Mouse (Mus musculus) heart, embryonic 15.5 days (tissue): Measurements from ENCODE around the gene Pla2r1. TPM values are rescaled to one million over a fixed set of nuclear protein-coding genes. Genes with fewer than 3 reads are reported as not detected.

Experiments
- ATAC-seq: fragments of 200-750 bp; cut with Nextera tagmentation; replicated peaks from 2 replicates; pipeline ENCODE4 v1.8.0; 2017; ENCODE audit warnings: low read depth, moderate TSS enrichment; ENCODE audit not compliant: insufficient number of reproducible peaks, insufficient read depth, low FRiP score
- H3K27ac ChIP-seq: fragments of 300-500 bp; sonication (generic); 2 replicates; pipeline ENCODE4 v1.5.1; 2015; ENCODE audit warnings: mild to moderate bottlenecking, inconsistent platforms
- H3K27me3 ChIP-seq: fragments of 300-500 bp; sonication (generic); 2 replicates; pipeline ENCODE4 v1.6.1; 2015; ENCODE audit warnings: inconsistent platforms
- H3K36me3 ChIP-seq: fragments of 300-500 bp; sonication (generic); 2 replicates; pipeline ENCODE4 v1.6.1; 2015; ENCODE audit warnings: mild to moderate bottlenecking, inconsistent platforms
- H3K4me1 ChIP-seq: fragments of 300-500 bp; sonication (generic); replicated peaks from 2 replicates; pipeline ENCODE4 v1.6.1; 2015; ENCODE audit warnings: inconsistent platforms
- H3K4me2 ChIP-seq: fragments of 300-500 bp; sonication (generic); 2 replicates; pipeline ENCODE4 v1.6.1; 2015; ENCODE audit warnings: inconsistent platforms, mild to moderate bottlenecking, moderate library complexity
- H3K4me3 ChIP-seq: fragments of 300-500 bp; sonication (generic); 2 replicates; pipeline ENCODE4 v1.5.1; 2015; ENCODE audit warnings: mild to moderate bottlenecking, inconsistent platforms
- H3K9ac ChIP-seq: fragments of 300-500 bp; sonication (generic); 2 replicates; pipeline ENCODE4 v1.6.1; 2015; ENCODE audit warnings: mild to moderate bottlenecking, inconsistent platforms
- H3K9me3 ChIP-seq: fragments of 300-500 bp; sonication (generic); replicated peaks from 2 replicates; pipeline ENCODE4 v1.6.1; 2016; ENCODE audit warnings: inconsistent platforms
- WGBS: fragments of 180-500 bp; shearing (Covaris S2); methylation state at CpG from one replicate; pipeline ENCODE4 v1.1.7; 2015; ENCODE audit warnings: mixed read lengths; 5-methylcytosine and 5-hydroxymethylcytosine counted together
- polyA plus RNA-seq: library from polyadenylated mRNA; unstranded; fragments of >200 nt; fragmentation: Nextera tagmentation; extraction: Ambion mirVana; gene quantifications from 2 replicates; pipeline ENCODE4 v1.2.1, GENCODE M21; 2015

The Pla2r1 gene
- polyA plus RNA-seq, 1 experiment from 2014 or later, result 1.3 TPM

- H3K27me3 ChIP-seq, result no peaks in the 10 kb centered on the region
These were observed 11.4 kb downstream of the Pla2r1 start for GRCm38 (mm10) chr2:60541745-60542144.

GRCm38 (mm10) chr2:60540346-60540745, 12.8 kb downstream of the Pla2r1 start:
- no peak overlapping the region for H3K4me2 ChIP-seq
- H3K4me1 ChIP-seq, result no peaks in the 10 kb centered on the region
- 90% methylated on average over 8 of the region's 8 CpGs for WGBS
- no peak overlapping the region for H3K27ac ChIP-seq
- H3K9ac ChIP-seq, result no peak overlapping the region
- H3K4me3 ChIP-seq, result no peak overlapping the region
- H3K9me3 ChIP-seq, result no peaks in the 10 kb centered on the region
- H3K36me3 ChIP-seq, result no peaks in the 10 kb centered on the region
- no peak for ATAC-seq
- H3K27me3 ChIP-seq, result no peaks in the 10 kb centered on the region

More at GRCm38 (mm10) chr2:60541745-60542144, 11.4 kb downstream of the Pla2r1 start:
- H3K9ac ChIP-seq, result no peak overlapping the region
- H3K4me2 ChIP-seq, result no peak overlapping the region
- no peaks in the 10 kb centered on the region for H3K9me3 ChIP-seq
- no peak for ATAC-seq
- H3K27ac ChIP-seq, result no peak overlapping the region
- H3K36me3 ChIP-seq, result no peaks in the 10 kb centered on the region
- no peaks in the 10 kb centered on the region for H3K4me1 ChIP-seq
- WGBS, result 50% methylated on average over 5 of the region's 5 CpGs
- no peak overlapping the region for H3K4me3 ChIP-seq

- Histone ChIP-seq H3K9ac (no peak overlapping the region), H3K4me1 (no peaks in the 10 kb centered on the region), H3K27me3 (no peaks in the 10 kb centered on the region), H3K27ac (no peak overlapping the region), H3K4me2 (no peak overlapping the region), H3K36me3 (no peaks in the 10 kb centered on the region), H3K9me3 (no peaks in the 10 kb centered on the region), H3K4me3 (no peak overlapping the region)
- 75% methylated on average over 5 of the region's 5 CpGs for WGBS
- ATAC-seq, result no peak
These were observed 14.4 kb downstream of the Pla2r1 start for GRCm38 (mm10) chr2:60538710-60539109.

- H3K4me3 ChIP-seq, result no peak overlapping the region
- no peaks in the 10 kb centered on the region for H3K9me3 ChIP-seq
- ATAC-seq, result no peak
- no peak overlapping the region for H3K4me2 ChIP-seq
- no peak overlapping the region for H3K27ac ChIP-seq
- WGBS, result 80% methylated on average over 4 of the region's 4 CpGs
- H3K4me1 ChIP-seq, result no peaks in the 10 kb centered on the region
- H3K27me3 ChIP-seq, result no peaks in the 10 kb centered on the region
- H3K9ac ChIP-seq, result no peak overlapping the region
- H3K36me3 ChIP-seq, result no peaks in the 10 kb centered on the region
These were observed 14.8 kb downstream of the Pla2r1 start for GRCm38 (mm10) chr2:60538274-60538673.

- Histone ChIP-seq H3K9me3 (no peaks in the 10 kb centered on the region), H3K4me2 (no peak overlapping the region), H3K4me3 (no peak overlapping the region), H3K4me1 (no peaks in the 10 kb centered on the region), H3K27me3 (no peaks in the 10 kb centered on the region), H3K36me3 (no peaks in the 10 kb centered on the region), H3K9ac (no peak overlapping the region), H3K27ac (no peak overlapping the region)
- no peak for ATAC-seq
- 80% methylated on average over 8 of the region's 8 CpGs for WGBS
These were observed 18.4 kb downstream of the Pla2r1 start for GRCm38 (mm10) chr2:60534755-60535154.

GRCm38 (mm10) chr2:60533026-60533425, 20.1 kb downstream of the Pla2r1 start:
- H3K27me3 ChIP-seq, result no peaks in the 10 kb centered on the region
- ATAC-seq, result no peak
- H3K27ac ChIP-seq, result no peak overlapping the region
- no peaks in the 10 kb centered on the region for H3K9me3 ChIP-seq
- no peak overlapping the region for H3K9ac ChIP-seq
- no peaks in the 10 kb centered on the region for H3K36me3 ChIP-seq
- 80% methylated on average over 3 of the region's 3 CpGs for WGBS
- no peak overlapping the region for H3K4me2 ChIP-seq
- no peaks in the 10 kb centered on the region for H3K4me1 ChIP-seq
- no peak overlapping the region for H3K4me3 ChIP-seq

DNA sequence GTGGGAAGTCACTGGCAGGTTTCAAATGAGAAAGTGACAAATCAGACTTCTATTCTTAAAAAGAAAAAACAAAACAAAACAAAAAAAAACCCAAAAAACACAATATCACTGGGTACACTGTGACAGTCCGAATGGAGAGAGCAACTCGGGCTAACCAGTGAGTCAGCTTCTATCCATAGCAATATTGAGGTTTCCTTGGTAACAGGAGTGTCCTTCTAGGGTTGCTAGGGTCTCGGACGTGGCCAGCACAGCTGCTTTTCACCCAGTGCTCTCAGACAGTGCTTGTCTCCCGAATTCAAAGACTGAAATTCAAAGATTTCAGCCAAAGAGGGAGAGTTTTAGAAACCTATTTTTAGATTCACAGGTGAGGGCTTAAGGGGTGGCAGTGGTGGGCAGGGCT, 20.6 kb downstream of the Pla2r1 start:
- 73% methylated on average over 5 of the region's 5 CpGs for WGBS
- H3K4me1 ChIP-seq, result no peaks in the 10 kb centered on the region
- H3K4me2 ChIP-seq, result no peak overlapping the region
- no peak overlapping the region for H3K4me3 ChIP-seq
- no peak overlapping the region for H3K9ac ChIP-seq
- H3K27ac ChIP-seq, result no peak overlapping the region
- no peak for ATAC-seq
- no peaks in the 10 kb centered on the region for H3K9me3 ChIP-seq
- H3K27me3 ChIP-seq, result no peaks in the 10 kb centered on the region
- H3K36me3 ChIP-seq, result no peaks in the 10 kb centered on the region

- Histone ChIP-seq H3K27ac (no peak overlapping the region), H3K4me3 (peak overlapping the region; percentile 38), H3K4me1 (peaks cover 9% of the 10 kb centered on the region), H3K9ac (peak overlapping the region; percentile 38; the same call in 1 of the 2 replicates), H3K36me3 (no peaks in the 10 kb centered on the region), H3K4me2 (peak overlapping the region; percentile 60), H3K27me3 (no peaks in the 10 kb centered on the region), H3K9me3 (no peaks in the 10 kb centered on the region)
- peak; percentile 64; the same call in 1 of the 2 replicates for ATAC-seq
- WGBS, result 23% methylated on average over 8 of the region's 8 CpGs
These were observed 37.3 kb downstream of the Pla2r1 start for GRCm38 (mm10) chr2:60515817-60516216.

DNA sequence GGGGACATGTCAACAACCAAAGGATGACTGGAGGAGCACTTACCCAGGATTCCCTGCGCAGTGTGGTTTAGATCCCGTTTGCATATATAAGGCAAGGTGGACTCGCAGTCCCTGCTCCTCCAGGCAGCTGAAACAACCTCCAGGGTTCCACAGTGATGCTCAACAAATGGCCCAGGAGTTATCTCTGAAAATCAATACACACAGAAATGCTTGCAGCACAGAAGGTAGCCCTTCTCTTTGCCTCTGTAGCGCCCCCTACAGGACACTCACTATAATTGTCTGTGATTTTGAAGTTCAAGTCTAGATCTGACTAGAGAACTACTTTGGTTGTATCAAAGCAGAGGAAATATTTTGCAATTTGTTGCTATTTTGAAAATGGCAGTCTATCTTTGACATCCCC, 38.2 kb downstream of the Pla2r1 start:
- 71% methylated on average over 4 of the region's 4 CpGs for WGBS
- no peak overlapping the region for H3K9ac ChIP-seq

DNA sequence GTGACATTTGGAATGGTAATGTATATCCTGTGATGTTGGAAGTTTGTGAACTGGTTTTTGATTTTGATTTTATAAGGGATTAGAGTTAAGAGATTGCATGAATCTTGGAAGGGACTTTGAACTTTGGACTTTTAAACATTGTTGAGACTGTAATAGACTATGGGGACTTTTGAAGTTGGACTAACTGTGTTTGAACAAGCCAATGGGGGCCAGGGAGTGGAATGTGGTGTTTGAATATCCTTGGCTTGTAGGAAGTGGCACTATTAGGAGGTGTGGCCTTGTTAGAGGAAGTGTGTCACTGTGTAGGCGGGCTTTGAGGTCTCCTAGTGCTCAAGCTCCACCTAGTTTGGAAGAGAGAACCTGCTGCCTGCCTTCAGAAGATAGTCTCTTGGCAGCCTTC, 42.4 kb downstream of the Pla2r1 start:
- H3K4me2 ChIP-seq, result no peak overlapping the region
- H3K4me3 ChIP-seq, result no peak overlapping the region

More for the DNA sequence above, 38.2 kb downstream of the Pla2r1 start:
- no peak overlapping the region for H3K27ac ChIP-seq
- H3K4me1 ChIP-seq, result peaks cover 9% of the 10 kb centered on the region
- H3K9me3 ChIP-seq, result no peaks in the 10 kb centered on the region
- H3K4me2 ChIP-seq, result no peak overlapping the region
- H3K4me3 ChIP-seq, result no peak overlapping the region
- no peaks in the 10 kb centered on the region for H3K27me3 ChIP-seq
- H3K36me3 ChIP-seq, result no peaks in the 10 kb centered on the region
- no peak for ATAC-seq

GRCm38 (mm10) chr2:60505145-60505544, 48.0 kb downstream of the Pla2r1 start:
- Histone ChIP-seq H3K4me1 (peaks cover 15% of the 10 kb centered on the region), H3K4me3 (no peak overlapping the region), H3K27ac (peak overlapping the region; percentile 23; the same call in 1 of the 2 replicates), H3K4me2 (no peak overlapping the region), H3K27me3 (no peaks in the 10 kb centered on the region), H3K9me3 (no peaks in the 10 kb centered on the region), H3K36me3 (no peaks in the 10 kb centered on the region), H3K9ac (no peak overlapping the region)
- ATAC-seq, result no peak
- WGBS, result 32% methylated on average over 2 of the region's 2 CpGs

More for the DNA sequence above, 42.4 kb downstream of the Pla2r1 start:
- Histone ChIP-seq H3K9ac (no peak overlapping the region), H3K27ac (no peak overlapping the region), H3K36me3 (no peaks in the 10 kb centered on the region), H3K27me3 (no peaks in the 10 kb centered on the region), H3K4me1 (peaks cover 5% of the 10 kb centered on the region), H3K9me3 (no peaks in the 10 kb centered on the region)
- no peak for ATAC-seq
- 80% methylated on average over 1 of the region's 1 CpGs for WGBS

- H3K27me3 ChIP-seq, result no peaks in the 10 kb centered on the region
- no peak overlapping the region for H3K9ac ChIP-seq
- no peaks in the 10 kb centered on the region for H3K36me3 ChIP-seq
- no peaks in the 10 kb centered on the region for H3K9me3 ChIP-seq
- peaks cover 15% of the 10 kb centered on the region for H3K4me1 ChIP-seq
- 20% methylated on average over 2 of the region's 2 CpGs for WGBS
- H3K4me3 ChIP-seq, result no peak overlapping the region
- no peak for ATAC-seq
- peak overlapping the region; percentile 23; the same call in 1 of the 2 replicates for H3K27ac ChIP-seq
- H3K4me2 ChIP-seq, result 0 out of 2 replicates have a peak overlapping the region, but pooled peaks have one; percentile 5
These were observed 48.4 kb downstream of the Pla2r1 start for GRCm38 (mm10) chr2:60504718-60505117.
